Mouse (Mus musculus): Measurements from ENCODE around the gene Pabpc1l.

The Pabpc1l gene

DNA sequence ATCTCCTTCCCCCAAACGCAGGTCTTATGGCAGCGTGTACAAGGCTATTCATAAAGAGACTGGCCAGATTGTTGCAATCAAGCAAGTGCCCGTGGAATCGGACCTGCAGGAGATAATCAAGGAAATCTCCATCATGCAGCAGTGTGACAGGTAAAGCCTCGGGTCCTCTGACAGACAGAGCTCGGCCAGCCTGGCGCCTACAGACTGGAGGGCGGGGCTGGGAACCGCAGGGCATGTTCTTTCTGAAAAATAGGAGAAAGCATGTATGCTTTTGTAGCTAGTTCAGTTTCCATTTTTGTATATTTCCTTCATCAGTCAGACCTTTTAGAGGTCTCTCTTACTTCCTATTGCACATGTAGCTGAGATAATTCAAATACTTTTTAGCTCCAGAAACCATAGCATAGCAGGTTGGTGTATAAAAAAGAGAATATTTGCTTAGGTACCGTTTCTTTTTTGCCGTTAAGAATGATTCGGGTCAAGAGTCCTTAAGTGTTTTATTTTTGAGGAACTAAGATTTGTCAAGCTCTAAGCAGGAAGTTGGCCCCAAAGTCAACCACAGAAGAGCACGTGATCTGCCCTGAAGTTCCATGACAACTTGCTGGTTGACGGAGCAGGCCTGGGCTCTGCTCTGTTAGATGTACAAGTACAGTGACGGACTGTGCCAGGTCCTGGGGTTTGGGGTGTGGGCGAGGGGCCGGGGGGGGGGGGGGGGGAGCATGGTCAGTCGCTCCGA lies 58.5 kb downstream of the Pabpc1l start:
- in situ Hi-C loops (cut with MboI, MseI), result no loop called here

DNA sequence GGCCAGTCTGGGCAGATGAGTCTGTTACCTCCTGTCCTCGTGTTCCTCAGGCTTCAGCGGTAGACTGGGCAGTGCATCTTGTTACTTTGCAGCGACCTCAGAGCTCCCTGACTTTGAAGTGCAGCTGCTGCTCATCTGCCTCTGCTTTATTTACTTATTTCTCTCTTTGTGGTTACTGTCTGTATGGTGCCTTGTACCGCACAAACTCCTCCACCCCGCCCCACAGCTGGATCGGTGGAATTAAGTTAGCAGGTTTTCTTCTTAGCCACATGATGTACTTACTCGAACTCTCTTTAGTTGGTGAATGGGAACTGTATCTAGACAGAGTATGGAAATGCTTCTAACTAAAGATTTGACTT lies 59.1 kb downstream of the Pabpc1l start:
- in situ Hi-C loops (cut with MboI, MseI), result no loop called here

DNA sequence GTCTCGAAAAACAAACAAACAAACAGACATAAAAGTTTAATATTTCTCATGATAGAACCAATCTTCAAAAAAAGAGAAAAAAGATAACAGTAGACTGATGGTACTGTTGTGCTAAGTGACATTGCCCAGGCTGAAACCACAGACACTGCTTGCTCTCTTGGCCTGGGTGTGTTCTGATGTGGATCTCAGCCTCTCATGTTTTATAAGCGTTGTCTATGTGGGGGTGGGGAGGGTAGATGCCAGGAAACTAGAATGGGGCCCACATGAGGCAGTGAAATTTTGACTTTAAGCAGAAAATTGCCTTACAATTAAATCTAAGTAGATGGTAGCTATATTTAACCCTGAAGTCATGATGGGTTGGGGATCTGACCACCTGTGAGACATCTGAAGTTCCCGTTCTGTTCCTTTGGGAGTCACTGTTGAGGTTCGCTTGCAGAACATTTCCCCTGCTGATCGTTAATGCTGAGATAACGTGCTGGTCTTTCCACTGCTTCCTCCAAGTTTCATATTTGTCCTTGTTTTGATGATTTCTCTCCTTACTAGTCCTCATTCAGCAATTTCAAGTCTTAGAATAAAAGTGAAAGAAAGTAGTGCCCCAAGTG lies 62.3 kb downstream of the Pabpc1l start:
- in situ Hi-C loops (cut with MboI, MseI), result no loop called here

DNA sequence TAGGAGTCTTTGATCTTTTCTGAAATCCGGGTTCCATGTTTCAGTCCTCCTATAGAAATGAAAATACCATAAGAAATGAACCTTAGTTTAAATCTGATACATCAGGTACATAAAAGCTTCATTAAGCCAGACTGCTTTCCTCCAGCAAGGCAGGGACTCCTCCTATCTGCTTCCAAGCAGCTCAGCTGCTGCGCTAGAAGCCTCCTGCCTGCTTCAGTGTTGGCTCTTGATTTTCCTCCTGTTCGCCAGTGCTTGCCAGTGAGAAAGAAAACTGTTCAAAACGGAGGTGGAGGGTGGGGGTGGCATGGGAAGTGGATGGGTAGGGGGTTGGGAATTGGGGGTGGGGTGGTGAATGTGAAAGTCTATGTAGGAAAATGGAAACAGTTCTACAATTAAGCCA lies 64.3 kb downstream of the Pabpc1l start:
- in situ Hi-C loops (cut with MboI, MseI), result no loop called here

DNA sequence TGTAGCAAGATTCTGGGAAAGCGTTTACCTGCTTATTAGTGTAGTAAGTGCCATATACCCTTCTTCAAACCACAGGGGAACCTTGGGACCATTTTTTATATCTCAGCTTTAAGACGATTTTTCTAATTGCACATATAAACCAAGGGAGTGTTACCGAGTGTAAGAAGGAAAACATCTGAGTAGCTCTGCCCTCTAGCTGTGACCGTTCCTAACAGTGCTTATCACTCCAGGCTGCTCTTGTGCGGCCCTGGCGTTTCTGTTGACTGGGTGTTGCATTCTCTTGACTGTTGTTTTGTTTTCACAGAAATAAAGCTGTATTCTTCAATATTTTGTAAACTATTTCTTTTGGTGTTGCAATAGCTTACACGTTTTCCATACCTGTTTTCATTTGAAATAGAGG lies 68.9 kb downstream of the Pabpc1l start:
- in situ Hi-C loops (cut with MboI, MseI), result no loop called here

DNA sequence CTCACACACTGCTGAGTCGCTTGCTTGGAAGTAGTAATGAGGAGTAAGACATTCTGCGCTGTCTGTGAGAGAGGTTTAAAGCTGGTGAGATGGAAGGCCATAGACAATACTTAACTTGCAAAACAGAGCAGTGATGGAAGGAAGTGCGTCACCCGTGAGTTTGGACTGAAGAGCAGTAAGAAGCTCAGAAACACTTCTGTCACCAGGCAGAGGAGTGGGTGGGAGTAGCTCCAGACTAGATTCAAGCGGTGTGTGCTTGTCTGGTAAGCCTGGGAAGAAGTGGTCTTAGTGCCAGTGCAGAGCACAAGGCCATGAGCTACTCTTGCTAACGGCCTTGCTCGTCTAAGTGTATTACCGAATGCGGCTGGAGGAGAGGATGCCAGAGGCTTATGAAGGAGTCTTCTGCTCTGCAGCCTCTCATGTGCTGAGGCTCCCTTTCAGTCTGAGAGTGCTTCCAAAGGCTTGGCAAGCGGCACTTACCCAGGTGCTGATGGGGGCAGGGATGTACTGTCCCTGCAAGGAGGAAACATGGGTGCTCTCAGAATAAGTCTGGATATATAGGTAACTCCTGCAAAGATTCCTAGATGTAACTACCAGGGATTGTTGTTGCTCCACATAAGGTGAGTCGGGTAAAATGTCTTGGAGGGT lies 73.5 kb downstream of the Pabpc1l start:
- in situ Hi-C loops (cut with MboI, MseI), result no loop called here

Measured in regulatory T cell (primary cell).